Mouse (Mus musculus) spleen, adult 2 months (tissue): Measurements from ENCODE around the gene Spred3.

Source experiments
- CTCF ChIP-seq: fragments of 200-500 bp; IDR thresholded peaks from 2 replicates; pipeline ENCODE4 v1.5.1; 2011; ENCODE audit warnings: mild to moderate bottlenecking, inconsistent platforms; ENCODE audit not compliant: insufficient read depth, insufficient read length, insufficient replicate concordance; ENCODE audit errors: extremely low read depth
- POLR2A ChIP-seq: fragments of 200-500 bp; IDR thresholded peaks from 2 replicates; pipeline ENCODE4 v1.6.1; 2011; ENCODE audit warnings: low read depth, low read length, inconsistent platforms

- TF ChIP-seq CTCF (no peak), POLR2A (no peak)
Observed at GRCm38 (mm10) chr7:29118142-29118851, 51.9 kb downstream of the Spred3 start.
